Mouse (Mus musculus) MEL (cell line): ENCODE measurements around the gene Klhdc8b. TPM values are rescaled to one million over a fixed set of nuclear protein-coding genes. Genes with fewer than 3 reads are reported as not detected.

Experiments
- DNase-seq: peaks from one replicate; pipeline ENCODE4 v3.0.0; 2011; ENCODE audit warnings: low read depth, low spot score
- H3K27ac ChIP-seq: 2 replicates; pipeline ENCODE4 v1.5.1; 2012; ENCODE audit warnings: low read depth, mild to moderate bottlenecking, control low read depth, low read length, moderate library complexity; ENCODE audit not compliant: control insufficient read depth
- H3K27me3 ChIP-seq, 2 experiments: fragments of 150-350 bp in 1 of 2; sonication (generic) in 1 of 2; 2 replicates each; pipeline ENCODE4 v1.6.1; 2012; ENCODE audit warnings: low read length in 2 of 2, mild to moderate bottlenecking in 2 of 2, improper control_type of control experiment in 1 of 2, moderate library complexity in 1 of 2; ENCODE audit not compliant: insufficient read depth in 2 of 2, control insufficient read depth in 1 of 2
- H3K36me3 ChIP-seq, 2 experiments: 2 replicates each; pipeline ENCODE4 v1.6.1; 2012 to 2014; ENCODE audit warnings: low read length in 2 of 2, improper control_type of control experiment in 1 of 2, inconsistent platforms in 1 of 2, mild to moderate bottlenecking in 1 of 2; ENCODE audit not compliant: insufficient read depth in 2 of 2, control insufficient read depth in 1 of 2
- H3K4me1 ChIP-seq, 2 experiments: fragments of 150-350 bp in 1 of 2; sonication (generic) in 1 of 2; 2 replicates each; pipeline ENCODE4 v1.6.1; 2012; ENCODE audit warnings: low read length in 2 of 2, improper control_type of control experiment in 1 of 2, mild to moderate bottlenecking in 1 of 2; ENCODE audit not compliant: insufficient read depth in 2 of 2, control insufficient read depth in 1 of 2
- H3K4me3 ChIP-seq, 2 experiments: fragments of 150-350 bp in 1 of 2; sonication (generic) in 1 of 2; 2 replicates each; pipeline ENCODE4 v1.5.1; 2012; ENCODE audit warnings: low read depth in 2 of 2, low read length in 2 of 2, mild to moderate bottlenecking in 2 of 2, moderate library complexity in 2 of 2, control low read depth in 1 of 2, improper control_type of control experiment in 1 of 2; ENCODE audit not compliant: control insufficient read depth in 1 of 2, insufficient read depth in 1 of 2
- H3K79me2 ChIP-seq: 2 replicates; pipeline ENCODE4 v1.6.1; 2012; ENCODE audit warnings: mild to moderate bottlenecking, low read length, moderate library complexity; ENCODE audit not compliant: control insufficient read depth, poor library complexity, insufficient read depth
- H3K9ac ChIP-seq: 2 replicates; pipeline ENCODE4 v1.6.1; 2012; ENCODE audit warnings: low read depth, mild to moderate bottlenecking, control low read depth, low read length, moderate library complexity; ENCODE audit not compliant: control insufficient read depth, poor library complexity, severe bottlenecking
- H3K9me3 ChIP-seq: fragments of 150-350 bp; sonication (generic); replicated peaks from 2 replicates; pipeline ENCODE4 v1.6.1; 2012; ENCODE audit warnings: mild to moderate bottlenecking, low read length, improper control_type of control experiment, moderate library complexity; ENCODE audit not compliant: insufficient read depth
- CHD1 ChIP-seq: IDR thresholded peaks from 2 replicates; pipeline ENCODE4 v1.6.1; 2012; ENCODE audit warnings: low read depth, mild to moderate bottlenecking, inconsistent platforms, low read length, improper control_type of control experiment
- CTCF ChIP-seq, 3 experiments: IDR thresholded peaks in 2 of 3; conservative IDR thresholded peaks in 1 of 3; 2 replicates each; pipeline ENCODE4 v1.5.1; 2011 to 2012; ENCODE audit warnings: low read length in 3 of 3, low read depth in 2 of 3, mild to moderate bottlenecking in 2 of 3, improper control_type of control experiment in 1 of 3, inconsistent platforms in 1 of 3, mixed read lengths in 1 of 3, moderate library complexity in 1 of 3; ENCODE audit not compliant: control insufficient read depth in 1 of 3, insufficient read depth in 1 of 3, poor library complexity in 1 of 3, severe bottlenecking in 1 of 3
- ELF1 ChIP-seq: IDR thresholded peaks from 2 replicates; pipeline ENCODE4 v1.6.1; 2014; ENCODE audit warnings: low read depth, mild to moderate bottlenecking, inconsistent platforms, low read length, improper control_type of control experiment, moderate library complexity
- EP300 ChIP-seq, 2 experiments: IDR thresholded peaks; 2 replicates each; pipeline ENCODE4 v1.6.1; 2011; ENCODE audit warnings: improper control_type of control experiment in 2 of 2, low read length in 2 of 2, low read depth in 1 of 2, mild to moderate bottlenecking in 1 of 2
- GABPA ChIP-seq: IDR thresholded peaks from 2 replicates; pipeline ENCODE4 v1.6.1; 2012; ENCODE audit warnings: low read depth, mild to moderate bottlenecking, inconsistent platforms, low read length, improper control_type of control experiment, moderate library complexity
- GATA1 ChIP-seq: IDR thresholded peaks from 2 replicates; pipeline ENCODE4 v1.6.1; 2011; ENCODE audit warnings: low read depth, low read length, improper control_type of control experiment
- HCFC1 ChIP-seq: IDR thresholded peaks from 2 replicates; pipeline ENCODE4 v1.6.1; 2012; ENCODE audit warnings: low read depth, mild to moderate bottlenecking, inconsistent platforms, low read length, improper control_type of control experiment, moderate library complexity
- JUND ChIP-seq: IDR thresholded peaks from 2 replicates; pipeline ENCODE4 v1.6.1; 2011; ENCODE audit warnings: low read depth, mild to moderate bottlenecking, improper control_type of control experiment, low read length
- MAFK ChIP-seq: IDR thresholded peaks from 2 replicates; pipeline ENCODE4 v1.6.1; 2011; ENCODE audit warnings: low read depth, mild to moderate bottlenecking, low read length, improper control_type of control experiment, borderline replicate concordance
- MAZ ChIP-seq: IDR thresholded peaks from 2 replicates; pipeline ENCODE4 v1.6.1; 2012; ENCODE audit warnings: low read depth, mild to moderate bottlenecking, inconsistent platforms, low read length, improper control_type of control experiment
- MEF2A ChIP-seq: IDR thresholded peaks from 2 replicates; pipeline ENCODE4 v1.6.1; 2014; ENCODE audit warnings: low read depth, mild to moderate bottlenecking, inconsistent platforms, low read length, improper control_type of control experiment; ENCODE audit not compliant: poor library complexity, insufficient replicate concordance, severe bottlenecking; ENCODE audit errors: extremely low read depth
- MYB ChIP-seq: IDR thresholded peaks from 2 replicates; pipeline ENCODE4 v1.6.1; 2011; ENCODE audit warnings: mild to moderate bottlenecking, low read depth, low read length, improper control_type of control experiment
- NRF1 ChIP-seq: IDR thresholded peaks from 2 replicates; pipeline ENCODE4 v1.6.1; 2014; ENCODE audit warnings: low read depth, mild to moderate bottlenecking, inconsistent platforms, low read length, improper control_type of control experiment, moderate library complexity; ENCODE audit not compliant: poor library complexity, insufficient read depth, severe bottlenecking
- POLR2AphosphoS2 ChIP-seq: IDR thresholded peaks from 2 replicates; pipeline ENCODE4 v1.6.1; 2011; ENCODE audit warnings: low read length, improper control_type of control experiment
- POLR2AphosphoS5 ChIP-seq: IDR thresholded peaks from 2 replicates; pipeline ENCODE4 v1.6.1; 2012; ENCODE audit warnings: low read depth, borderline replicate concordance, mild to moderate bottlenecking, inconsistent platforms, low read length, moderate library complexity, mixed read lengths
- RCOR1 ChIP-seq: IDR thresholded peaks from 2 replicates; pipeline ENCODE4 v1.6.1; 2012; ENCODE audit warnings: low read depth, mild to moderate bottlenecking, inconsistent platforms, low read length, improper control_type of control experiment
- SIN3A ChIP-seq: IDR thresholded peaks from 2 replicates; pipeline ENCODE4 v1.6.1; 2012; ENCODE audit warnings: low read length, improper control_type of control experiment, inconsistent platforms
- SMC3 ChIP-seq: IDR thresholded peaks from 2 replicates; pipeline ENCODE4 v1.6.1; 2011; ENCODE audit warnings: low read depth, low read length, improper control_type of control experiment
- TAL1 ChIP-seq: IDR thresholded peaks from 2 replicates; pipeline ENCODE4 v1.6.1; 2012; ENCODE audit warnings: mild to moderate bottlenecking, inconsistent platforms, low read length, moderate library complexity, mixed read lengths
- TBP ChIP-seq: IDR thresholded peaks from 2 replicates; pipeline ENCODE4 v1.8.0; 2011; ENCODE audit warnings: low read depth, low read length, improper control_type of control experiment
- TCF12 ChIP-seq: IDR thresholded peaks from 2 replicates; pipeline ENCODE4 v1.6.1; 2014; ENCODE audit warnings: low read depth, mild to moderate bottlenecking, inconsistent platforms, low read length, improper control_type of control experiment, moderate library complexity
- UBTF ChIP-seq: IDR thresholded peaks from 2 replicates; pipeline ENCODE4 v1.6.1; 2012; ENCODE audit warnings: low read depth, mild to moderate bottlenecking, inconsistent platforms, low read length, improper control_type of control experiment, moderate library complexity, borderline replicate concordance; ENCODE audit not compliant: insufficient read depth
- ZKSCAN1 ChIP-seq: IDR thresholded peaks from 2 replicates; pipeline ENCODE4 v1.6.1; 2012; ENCODE audit warnings: low read depth, mild to moderate bottlenecking, inconsistent platforms, low read length, improper control_type of control experiment, moderate library complexity
- ZMIZ1 ChIP-seq: IDR thresholded peaks from 2 replicates; pipeline ENCODE4 v1.6.1; 2012; ENCODE audit warnings: low read depth, mild to moderate bottlenecking, inconsistent platforms, low read length, improper control_type of control experiment, moderate library complexity
- polyA plus RNA-seq, 2 experiments: library from polyadenylated mRNA; stranded (reverse) in 1 of 2; unstranded in 1 of 2; fragments of >175 nt in 1 of 2; fragments of >200 nt in 1 of 2; gene quantifications; 2 replicates each; pipeline versions ENCODE4 v1.2.1 to v1.2.4; 2012; ENCODE audit warnings: low replicate concordance in 2 of 2, low read depth in 1 of 2; ENCODE audit not compliant: insufficient read length in 2 of 2, insufficient read depth in 1 of 2, missing spikeins in 1 of 2
- total RNA-seq: library from RNA; depleted of rRNA; stranded (reverse); fragments of 300-350 nt; gene quantifications from 2 replicates; pipeline ENCODE4 v1.2.3, GENCODE M21; 2012

Gene Klhdc8b
- total and polyA plus RNA-seq, 3 experiments = 57.3 to 77.2 (median 71.9) TPM

- Histone ChIP-seq H3K4me1 (peaks cover 23 to 59% of the 10 kb centered on the region in 2 experiments), H3K4me3 (peak overlapping the region; percentile 69 to 80), H3K36me3 (peaks cover 0 to 25% of the 10 kb centered on the region in 2 experiments; a peak in 2 of 4 replicates), H3K27ac (peak overlapping the region; percentile 90), H3K27me3 (no peaks in the 10 kb centered on the region), H3K9ac (peak overlapping the region; percentile 74), H3K9me3 (no peaks in the 10 kb centered on the region), H3K79me2 (peaks cover 5% of the 10 kb centered on the region)
- peak; percentile 80 for DNase-seq
- TF ChIP-seq EP300 (IDR thresholded peaks at IDR 0.05; ENCODE audit: low read depth in 1 of 2, low read length in 2 of 2) (peak; percentile 48 to 74; a peak in 2 of 4 replicates), RCOR1 (no peak), MAFK (no peak), ZMIZ1 (no peak), GABPA (no peak), TBP (no peak), MEF2A (no peak), SMC3 (no peak), POLR2AphosphoS2 (no peak), UBTF (no peak), MAZ (no peak), SIN3A (peak; percentile 50; the same call in 1 of the 2 replicates), CTCF (IDR thresholded peaks at IDR 0.05 in 2 of 3, conservative IDR thresholded peaks at IDR 0.05 in 1 of 3; ENCODE audit: control insufficient read depth in 1 of 3, insufficient read depth in 1 of 3, low read depth in 2 of 3, low read length in 3 of 3, poor library complexity in 1 of 3, severe bottlenecking in 1 of 3) (no peak), HCFC1 (peak; percentile 2; the same call in 1 of the 2 replicates), ZKSCAN1 (0 out of 2 replicates have a peak, but pooled peaks have one; percentile 10), CHD1 (no peak), POLR2AphosphoS5 (no peak), JUND (no peak), GATA1 (peak; percentile 84), ELF1 (no peak), TAL1 (peak; percentile 42; the same call in 1 of the 2 replicates), NRF1 (no peak), TCF12 (peak; percentile 36; the same call in 1 of the 2 replicates), MYB (no peak)
Observed at GRCm38 (mm10) chr9:108451519-108452160, 9.7 kb downstream of the Klhdc8b start.
